Mouse (Mus musculus) midbrain, embryonic 10.5 days (tissue): ENCODE measurements around the gene Dip2b. TPM values are rescaled to one million over a fixed set of nuclear protein-coding genes. Genes with fewer than 3 reads are reported as not detected.
A peak's percentile ranks its signal among the peaks of the same experiment; 100 is the strongest.

Experiments
- DNase-seq: peaks from one replicate; pipeline ENCODE4 v3.0.0-alpha.2; 2017; ENCODE audit warnings: low spot score
- H3K27ac ChIP-seq: fragments of 300-500 bp; sonication (generic); replicated peaks from 2 replicates; pipeline ENCODE4 v1.5.1; 2016; ENCODE audit warnings: mild to moderate bottlenecking
- H3K27me3 ChIP-seq: fragments of 300-500 bp; sonication (generic); 2 replicates; pipeline ENCODE4 v1.6.1; 2016; ENCODE audit warnings: low read depth, mild to moderate bottlenecking; ENCODE audit not compliant: poor library complexity, severe bottlenecking
- H3K36me3 ChIP-seq: fragments of 300-500 bp; sonication (generic); 2 replicates; pipeline ENCODE4 v1.6.1; 2016; ENCODE audit warnings: mild to moderate bottlenecking, moderate library complexity
- H3K4me1 ChIP-seq: fragments of 300-500 bp; sonication (generic); 2 replicates; pipeline ENCODE4 v1.6.1; 2016
- H3K4me3 ChIP-seq: fragments of 300-500 bp; sonication (generic); 2 replicates; pipeline ENCODE4 v1.5.1; 2016; ENCODE audit warnings: mild to moderate bottlenecking, moderate library complexity
- H3K9me3 ChIP-seq: fragments of 300-500 bp; sonication (generic); replicated peaks from 2 replicates; pipeline ENCODE4 v1.6.1; 2016; ENCODE audit warnings: mild to moderate bottlenecking
- WGBS: fragments of 180-500 bp; shearing (Covaris S2); methylation state at CpG from one replicate; pipeline ENCODE4 v1.1.7; 2016; 5-methylcytosine and 5-hydroxymethylcytosine counted together
- polyA plus RNA-seq: library from polyadenylated mRNA; unstranded; fragments of >200 nt; fragmentation: Nextera tagmentation; extraction: Ambion mirVana; gene quantifications from 2 replicates; pipeline ENCODE4 v1.2.1, GENCODE M21; 2016

Gene Dip2b
- polyA plus RNA-seq, 1 experiment from 2014 or later = 16.4 TPM

- WGBS = 88% methylated on average over 4 of the region's 4 CpGs
- Histone ChIP-seq H3K36me3 (no peaks in the 10 kb centered on the region), H3K4me3 (no peak overlapping the region), H3K4me1 (peaks cover 41% of the 10 kb centered on the region), H3K9me3 (no peaks in the 10 kb centered on the region), H3K27ac (no peak overlapping the region), H3K27me3 (no peaks in the 10 kb centered on the region)
- no peak for DNase-seq
Measured at GRCm38 (mm10) chr15:100076362-100076761, 37.9 kb downstream of the Dip2b start.

- Histone ChIP-seq H3K4me3 (no peak overlapping the region), H3K27ac (no peak overlapping the region; the same call in 1 of the 2 replicates), H3K9me3 (no peaks in the 10 kb centered on the region), H3K27me3 (no peaks in the 10 kb centered on the region), H3K36me3 (no peaks in the 10 kb centered on the region), H3K4me1 (peaks cover 29% of the 10 kb centered on the region)
- 61% methylated on average over 1 of the region's 1 CpGs for WGBS
- DNase-seq = no peak
Measured at GRCm38 (mm10) chr15:100080833-100081477, 42.5 kb downstream of the Dip2b start.

GRCm38 (mm10) chr15:100081478-100081998, 43.1 kb downstream of the Dip2b start:
- Histone ChIP-seq H3K27me3 (no peaks in the 10 kb centered on the region), H3K27ac (peak overlapping the region; percentile 49; the same call in 1 of the 2 replicates), H3K4me3 (no peak overlapping the region), H3K9me3 (no peaks in the 10 kb centered on the region), H3K36me3 (no peaks in the 10 kb centered on the region), H3K4me1 (peaks cover 27% of the 10 kb centered on the region)
- WGBS = 79% methylated on average over 6 of the region's 6 CpGs
- DNase-seq = no peak

GRCm38 (mm10) chr15:100082052-100082451, 43.6 kb downstream of the Dip2b start:
- no peaks in the 10 kb centered on the region for H3K9me3 ChIP-seq
- peak overlapping the region; percentile 49; the same call in 1 of the 2 replicates for H3K27ac ChIP-seq
- WGBS = 80% methylated on average over 8 of the region's 8 CpGs
- peaks cover 25% of the 10 kb centered on the region for H3K4me1 ChIP-seq
- no peak overlapping the region for H3K4me3 ChIP-seq
- no peaks in the 10 kb centered on the region for H3K36me3 ChIP-seq
- DNase-seq = no peak
- H3K27me3 ChIP-seq = no peaks in the 10 kb centered on the region

GRCm38 (mm10) chr15:100082733-100083132, 44.3 kb downstream of the Dip2b start:
- H3K4me1 ChIP-seq = peaks cover 25% of the 10 kb centered on the region
- 96% methylated on average over 5 of the region's 5 CpGs for WGBS
- no peaks in the 10 kb centered on the region for H3K27me3 ChIP-seq
- no peak overlapping the region for H3K4me3 ChIP-seq
- H3K27ac ChIP-seq = no peak overlapping the region
- H3K9me3 ChIP-seq = no peaks in the 10 kb centered on the region
- no peaks in the 10 kb centered on the region for H3K36me3 ChIP-seq
- DNase-seq = no peak

- no peaks in the 10 kb centered on the region for H3K36me3 ChIP-seq
- 78% methylated on average over 6 of the region's 6 CpGs for WGBS
- peaks cover 29% of the 10 kb centered on the region for H3K4me1 ChIP-seq
- no peak for DNase-seq
- H3K9me3 ChIP-seq = no peaks in the 10 kb centered on the region
- H3K4me3 ChIP-seq = no peak overlapping the region
- H3K27ac ChIP-seq = no peak overlapping the region
- H3K27me3 ChIP-seq = no peaks in the 10 kb centered on the region
Measured at GRCm38 (mm10) chr15:100083882-100084281, 45.4 kb downstream of the Dip2b start.

- 84% methylated on average over 4 of the region's 4 CpGs for WGBS
- H3K27ac ChIP-seq = no peak overlapping the region
- H3K4me1 ChIP-seq = peaks cover 33% of the 10 kb centered on the region
- H3K9me3 ChIP-seq = no peaks in the 10 kb centered on the region
- no peaks in the 10 kb centered on the region for H3K36me3 ChIP-seq
- H3K4me3 ChIP-seq = no peak overlapping the region
- no peak for DNase-seq
- H3K27me3 ChIP-seq = no peaks in the 10 kb centered on the region
Measured at GRCm38 (mm10) chr15:100084882-100085281, 46.4 kb downstream of the Dip2b start.

- H3K4me3 ChIP-seq = no peak overlapping the region
- WGBS = 92% methylated on average over 7 of the region's 7 CpGs
- no peaks in the 10 kb centered on the region for H3K36me3 ChIP-seq
- DNase-seq = no peak
- H3K9me3 ChIP-seq = no peaks in the 10 kb centered on the region
- peaks cover 30% of the 10 kb centered on the region for H3K4me1 ChIP-seq
- H3K27ac ChIP-seq = no peak overlapping the region
- H3K27me3 ChIP-seq = no peaks in the 10 kb centered on the region
Measured at GRCm38 (mm10) chr15:100088021-100088420, 49.6 kb downstream of the Dip2b start.

GRCm38 (mm10) chr15:100089645-100090053, 51.2 kb downstream of the Dip2b start:
- H3K27ac ChIP-seq = no peak overlapping the region

GRCm38 (mm10) chr15:100091818-100092217, 53.4 kb downstream of the Dip2b start:
- peak overlapping the region; percentile 59; the same call in 1 of the 2 replicates for H3K27ac ChIP-seq
- DNase-seq = no peak
- WGBS = 74% methylated on average over 8 of the region's 8 CpGs

More at GRCm38 (mm10) chr15:100089645-100090053, 51.2 kb downstream of the Dip2b start:
- no peaks in the 10 kb centered on the region for H3K36me3 ChIP-seq
- peak; percentile 36 for DNase-seq
- H3K4me3 ChIP-seq = no peak overlapping the region
- H3K27me3 ChIP-seq = no peaks in the 10 kb centered on the region
- peaks cover 38% of the 10 kb centered on the region for H3K4me1 ChIP-seq
- no peaks in the 10 kb centered on the region for H3K9me3 ChIP-seq
- 42% methylated on average over 8 of the region's 8 CpGs for WGBS

GRCm38 (mm10) chr15:100092258-100092657, 53.8 kb downstream of the Dip2b start:
- H3K4me1 ChIP-seq = peaks cover 40% of the 10 kb centered on the region
- DNase-seq = no peak
- no peaks in the 10 kb centered on the region for H3K27me3 ChIP-seq
- WGBS = 65% methylated on average over 16 of the region's 16 CpGs
- H3K36me3 ChIP-seq = peaks cover 4% of the 10 kb centered on the region; the same call in 1 of the 2 replicates
- H3K9me3 ChIP-seq = no peaks in the 10 kb centered on the region
- H3K27ac ChIP-seq = peak overlapping the region; percentile 59
- no peak overlapping the region for H3K4me3 ChIP-seq

More at GRCm38 (mm10) chr15:100091818-100092217, 53.4 kb downstream of the Dip2b start:
- Histone ChIP-seq H3K9me3 (no peaks in the 10 kb centered on the region), H3K36me3 (peaks cover 4% of the 10 kb centered on the region; the same call in 1 of the 2 replicates), H3K27me3 (no peaks in the 10 kb centered on the region), H3K4me1 (peaks cover 40% of the 10 kb centered on the region), H3K4me3 (no peak overlapping the region)

GRCm38 (mm10) chr15:100096587-100097428, 58.3 kb downstream of the Dip2b start:
- 93% methylated on average over 7 of the region's 7 CpGs for WGBS
- Histone ChIP-seq H3K27me3 (no peaks in the 10 kb centered on the region), H3K4me3 (no peak overlapping the region), H3K27ac (no peak overlapping the region), H3K36me3 (peaks cover 7% of the 10 kb centered on the region; the same call in 1 of the 2 replicates), H3K4me1 (peaks cover 41% of the 10 kb centered on the region), H3K9me3 (no peaks in the 10 kb centered on the region)
- DNase-seq = no peak
